Mouse (Mus musculus) forebrain, embryonic 13.5 days (tissue): ENCODE results near the gene Setx. TPM values are rescaled to one million over a fixed set of nuclear protein-coding genes. Genes with fewer than 3 reads are reported as not detected.

Experiments
- ATAC-seq: fragments of 200-750 bp; cut with Nextera tagmentation; 2 replicates; pipeline ENCODE4 v1.8.0; 2017
- H3K27ac ChIP-seq: fragments of 300-500 bp; sonication (generic); 2 replicates; pipeline ENCODE4 v1.5.1; 2015; ENCODE audit warnings: inconsistent platforms, mild to moderate bottlenecking, moderate library complexity
- H3K27me3 ChIP-seq: fragments of 300-500 bp; sonication (generic); 2 replicates; pipeline ENCODE4 v1.6.1; 2015; ENCODE audit warnings: mild to moderate bottlenecking, inconsistent platforms
- H3K36me3 ChIP-seq: fragments of 300-500 bp; sonication (generic); 2 replicates; pipeline ENCODE4 v1.6.1; 2015; ENCODE audit warnings: mild to moderate bottlenecking, inconsistent platforms; ENCODE audit not compliant: poor library complexity, severe bottlenecking
- H3K4me1 ChIP-seq: fragments of 300-500 bp; sonication (generic); 2 replicates; pipeline ENCODE4 v1.6.1; 2015; ENCODE audit warnings: inconsistent platforms
- H3K4me2 ChIP-seq: fragments of 300-500 bp; sonication (generic); 2 replicates; pipeline ENCODE4 v1.6.1; 2015; ENCODE audit warnings: inconsistent platforms, mild to moderate bottlenecking, moderate library complexity
- H3K4me3 ChIP-seq: fragments of 300-500 bp; sonication (generic); 2 replicates; pipeline ENCODE4 v1.5.1; 2015; ENCODE audit warnings: mild to moderate bottlenecking, inconsistent platforms
- H3K9ac ChIP-seq: fragments of 300-500 bp; sonication (generic); 2 replicates; pipeline ENCODE4 v1.6.1; 2015; ENCODE audit warnings: mild to moderate bottlenecking, inconsistent platforms
- H3K9me3 ChIP-seq: fragments of 300-500 bp; sonication (generic); replicated peaks from 2 replicates; pipeline ENCODE4 v1.6.1; 2016; ENCODE audit warnings: inconsistent platforms
- WGBS: fragments of 180-500 bp; shearing (Covaris S2); methylation state at CpG from one replicate; pipeline ENCODE4 v1.1.7; 2015; 5-methylcytosine and 5-hydroxymethylcytosine counted together
- polyA plus RNA-seq: library from polyadenylated mRNA; unstranded; fragments of >200 nt; fragmentation: Nextera tagmentation; extraction: Ambion mirVana; gene quantifications from 2 replicates; pipeline ENCODE4 v1.2.1, GENCODE M21; 2015

Gene Setx
- polyA plus RNA-seq, 1 experiment from 2014 or later, result 14.0 TPM

GRCm38 (mm10) chr2:29174887-29175286, 50.9 kb downstream of the Setx start:
- no peak for ATAC-seq
- WGBS, result 95% methylated on average over 3 of the region's 3 CpGs
- H3K27me3 ChIP-seq, result no peaks in the 10 kb centered on the region
- H3K4me3 ChIP-seq, result no peak overlapping the region
- no peak overlapping the region for H3K4me2 ChIP-seq
- no peaks in the 10 kb centered on the region for H3K9me3 ChIP-seq
- H3K9ac ChIP-seq, result no peak overlapping the region
- no peak overlapping the region for H3K27ac ChIP-seq
- peaks cover 87% of the 10 kb centered on the region for H3K36me3 ChIP-seq
- H3K4me1 ChIP-seq, result no peaks in the 10 kb centered on the region

DNA sequence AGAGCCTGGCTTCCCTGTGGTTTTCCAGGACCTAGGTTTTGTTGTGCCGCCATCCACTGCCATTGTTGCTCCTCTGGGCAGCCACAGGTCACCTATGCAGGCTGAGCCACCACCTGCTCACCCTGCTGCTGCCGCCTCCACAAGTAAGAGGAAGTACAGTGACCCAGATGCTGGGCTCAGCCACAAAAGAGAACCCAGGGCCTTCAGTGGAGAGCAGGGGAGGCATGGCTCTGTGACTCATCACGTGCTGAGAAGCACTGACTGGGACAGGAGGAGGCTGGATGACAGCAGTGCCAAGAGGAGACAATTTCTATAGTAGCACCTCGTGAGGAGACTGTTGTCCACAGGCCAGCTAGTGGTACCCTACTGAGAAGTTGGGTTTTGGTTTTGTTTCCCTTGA, 55.8 kb downstream of the Setx start:
- 86% methylated on average over 4 of the region's 4 CpGs for WGBS
- Histone ChIP-seq H3K9ac (no peak overlapping the region), H3K9me3 (no peaks in the 10 kb centered on the region), H3K4me2 (no peak overlapping the region), H3K36me3 (peaks cover 71% of the 10 kb centered on the region), H3K4me1 (no peaks in the 10 kb centered on the region), H3K27ac (no peak overlapping the region), H3K27me3 (no peaks in the 10 kb centered on the region), H3K4me3 (no peak overlapping the region)
- ATAC-seq, result no peak

- Histone ChIP-seq H3K4me3 (no peak overlapping the region), H3K9me3 (no peaks in the 10 kb centered on the region), H3K9ac (no peak overlapping the region), H3K27ac (no peak overlapping the region), H3K4me1 (no peaks in the 10 kb centered on the region), H3K36me3 (peaks cover 61% of the 10 kb centered on the region), H3K27me3 (no peaks in the 10 kb centered on the region), H3K4me2 (no peak overlapping the region)
- ATAC-seq, result no peak
- WGBS, result 85% methylated on average over 2 of the region's 2 CpGs
Measured at GRCm38 (mm10) chr2:29181111-29181510, 57.1 kb downstream of the Setx start.

DNA sequence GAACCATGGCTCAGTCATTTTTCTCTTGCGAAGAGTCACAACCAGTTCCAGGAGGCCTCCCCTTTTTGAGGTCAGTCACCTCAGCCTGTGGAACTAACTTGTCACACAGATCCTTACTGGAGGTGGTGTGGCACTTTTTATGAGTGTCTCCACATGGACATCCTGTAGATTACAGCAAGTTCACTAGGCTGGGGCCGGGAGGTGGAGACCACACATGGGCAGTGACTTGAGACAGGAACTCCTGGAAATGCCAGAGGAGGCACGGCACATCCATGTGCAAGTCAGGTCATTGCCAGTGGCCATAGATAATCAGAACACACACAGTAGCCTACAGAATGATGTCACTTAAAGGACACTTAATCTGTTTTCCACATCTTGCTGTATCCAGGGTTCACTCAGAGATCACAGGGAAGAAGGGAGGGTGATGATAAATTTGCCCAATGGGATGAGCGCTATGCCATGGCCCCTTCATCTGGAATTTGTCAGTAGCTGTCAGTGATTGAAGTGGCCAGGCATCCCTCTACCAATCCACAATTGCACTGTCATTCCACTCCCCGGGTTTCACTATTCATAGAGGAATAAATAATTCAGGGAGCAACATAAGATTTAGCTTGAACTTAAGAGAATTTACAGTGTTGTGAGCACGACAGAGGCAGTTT, 59.4 kb downstream of the Setx start:
- no peak overlapping the region for H3K4me3 ChIP-seq
- no peaks in the 10 kb centered on the region for H3K4me1 ChIP-seq
- ATAC-seq, result no peak
- no peaks in the 10 kb centered on the region for H3K27me3 ChIP-seq
- 86% methylated on average over 6 of the region's 6 CpGs for WGBS
- no peak overlapping the region for H3K27ac ChIP-seq
- peaks cover 39% of the 10 kb centered on the region for H3K36me3 ChIP-seq
- H3K9me3 ChIP-seq, result no peaks in the 10 kb centered on the region
- H3K9ac ChIP-seq, result no peak overlapping the region
- H3K4me2 ChIP-seq, result no peak overlapping the region

GRCm38 (mm10) chr2:29186209-29186608, 62.2 kb downstream of the Setx start:
- no peaks in the 10 kb centered on the region for H3K27me3 ChIP-seq
- no peak overlapping the region for H3K4me3 ChIP-seq
- WGBS, result 49% methylated on average over 6 of the region's 6 CpGs
- H3K4me1 ChIP-seq, result no peaks in the 10 kb centered on the region
- no peaks in the 10 kb centered on the region for H3K9me3 ChIP-seq
- H3K27ac ChIP-seq, result no peak overlapping the region
- ATAC-seq, result no peak
- H3K36me3 ChIP-seq, result peaks cover 11% of the 10 kb centered on the region
- no peak overlapping the region for H3K4me2 ChIP-seq
- no peak overlapping the region for H3K9ac ChIP-seq

- no peak overlapping the region for H3K4me2 ChIP-seq
- H3K4me3 ChIP-seq, result no peak overlapping the region
- peaks cover 10% of the 10 kb centered on the region for H3K4me1 ChIP-seq
- ATAC-seq, result no peak
- no peaks in the 10 kb centered on the region for H3K36me3 ChIP-seq
- H3K9ac ChIP-seq, result no peak overlapping the region
- H3K27me3 ChIP-seq, result peaks cover 16% of the 10 kb centered on the region
- no peak overlapping the region for H3K27ac ChIP-seq
- 87% methylated on average over 7 of the region's 7 CpGs for WGBS
- H3K9me3 ChIP-seq, result no peaks in the 10 kb centered on the region
Measured at GRCm38 (mm10) chr2:29190392-29190791, 66.4 kb downstream of the Setx start.

DNA sequence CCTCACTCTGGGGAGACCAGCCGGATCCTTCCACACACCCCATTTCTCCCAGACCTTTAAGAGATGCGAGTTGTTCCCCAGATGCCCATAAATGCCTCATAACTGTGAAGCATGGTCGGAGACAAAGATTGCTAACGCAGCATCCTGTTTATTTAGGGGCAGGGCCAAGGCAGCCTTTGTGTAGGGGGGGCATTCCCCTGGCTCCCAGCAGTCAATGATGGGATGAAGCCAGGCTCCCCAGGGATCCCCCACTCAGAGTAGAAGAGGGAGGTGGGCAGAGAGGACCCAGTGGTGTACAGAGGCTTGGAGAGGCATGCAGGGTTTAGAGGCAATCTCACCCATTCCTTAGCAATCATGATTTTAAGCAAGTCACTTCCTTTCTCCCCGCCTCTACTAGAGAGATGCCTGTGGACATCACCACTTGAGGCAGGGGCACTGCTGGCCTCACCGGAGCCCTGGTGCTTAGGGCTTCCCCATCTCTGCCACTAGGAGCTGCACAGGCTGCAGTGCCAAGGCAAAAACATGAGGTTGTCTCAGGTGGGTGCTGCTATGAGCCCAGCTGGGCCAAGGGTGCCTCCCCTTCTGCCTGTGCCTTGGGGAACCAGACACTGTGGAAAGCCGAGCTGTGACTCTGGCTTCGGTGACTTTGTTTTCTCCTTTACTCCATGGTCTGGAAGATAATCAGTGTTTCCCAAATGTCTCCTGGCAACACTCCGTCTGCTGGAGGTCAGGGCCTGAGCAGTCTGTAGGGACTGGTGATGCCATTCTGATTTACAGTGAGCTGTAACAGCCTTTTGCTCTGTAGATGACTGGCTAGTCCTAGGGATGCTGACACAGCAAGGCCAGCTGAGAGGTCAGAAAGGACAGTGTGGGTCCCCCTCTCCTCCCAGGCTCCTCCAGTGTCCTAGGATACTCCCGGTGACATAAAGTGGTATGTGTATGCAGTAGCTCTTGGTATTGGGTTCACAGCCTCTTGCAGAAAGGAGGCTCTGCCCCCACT, 67.5 kb downstream of the Setx start:
- Histone ChIP-seq H3K27ac (no peak overlapping the region), H3K4me3 (no peak overlapping the region), H3K36me3 (no peaks in the 10 kb centered on the region), H3K4me1 (peaks cover 11% of the 10 kb centered on the region), H3K9ac (no peak overlapping the region), H3K27me3 (peaks cover 27% of the 10 kb centered on the region), H3K4me2 (no peak overlapping the region), H3K9me3 (no peaks in the 10 kb centered on the region)
- 78% methylated on average over 10 of the region's 10 CpGs for WGBS
- no peak for ATAC-seq

DNA sequence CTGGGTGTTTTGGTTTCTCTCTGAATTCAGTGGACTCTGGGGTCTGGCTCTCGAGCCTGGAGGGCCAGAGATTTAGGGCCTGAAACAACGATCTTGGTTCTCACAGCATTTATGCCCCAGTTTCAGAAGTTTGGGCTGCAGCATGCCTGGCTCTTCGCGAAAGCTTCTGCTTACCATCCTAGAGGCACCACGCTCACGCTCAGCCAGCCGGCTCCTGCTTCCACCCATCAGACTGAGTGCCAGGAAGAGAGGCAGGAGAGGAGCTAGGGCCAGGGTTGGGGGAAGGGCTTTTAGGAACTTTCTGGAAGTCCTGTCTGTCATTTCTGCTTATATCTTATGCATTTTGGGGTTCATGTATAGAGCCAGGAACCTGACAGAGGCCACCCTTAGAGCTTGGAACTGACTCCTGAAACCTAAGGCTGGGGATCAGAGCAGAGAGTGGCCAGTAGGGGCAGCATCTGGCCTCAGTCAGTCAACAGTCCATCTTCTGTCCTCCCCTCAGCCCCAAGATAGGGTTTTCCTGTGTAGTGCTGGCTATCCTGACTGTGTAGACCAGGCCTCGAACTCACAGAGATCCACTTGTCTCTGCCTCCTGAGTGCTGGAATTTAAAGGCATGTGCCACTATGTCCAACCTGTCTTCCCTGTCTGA, 68.8 kb downstream of the Setx start:
- no peak for ATAC-seq
- WGBS, result 88% methylated on average over 8 of the region's 8 CpGs
- H3K9ac ChIP-seq, result no peak overlapping the region

DNA sequence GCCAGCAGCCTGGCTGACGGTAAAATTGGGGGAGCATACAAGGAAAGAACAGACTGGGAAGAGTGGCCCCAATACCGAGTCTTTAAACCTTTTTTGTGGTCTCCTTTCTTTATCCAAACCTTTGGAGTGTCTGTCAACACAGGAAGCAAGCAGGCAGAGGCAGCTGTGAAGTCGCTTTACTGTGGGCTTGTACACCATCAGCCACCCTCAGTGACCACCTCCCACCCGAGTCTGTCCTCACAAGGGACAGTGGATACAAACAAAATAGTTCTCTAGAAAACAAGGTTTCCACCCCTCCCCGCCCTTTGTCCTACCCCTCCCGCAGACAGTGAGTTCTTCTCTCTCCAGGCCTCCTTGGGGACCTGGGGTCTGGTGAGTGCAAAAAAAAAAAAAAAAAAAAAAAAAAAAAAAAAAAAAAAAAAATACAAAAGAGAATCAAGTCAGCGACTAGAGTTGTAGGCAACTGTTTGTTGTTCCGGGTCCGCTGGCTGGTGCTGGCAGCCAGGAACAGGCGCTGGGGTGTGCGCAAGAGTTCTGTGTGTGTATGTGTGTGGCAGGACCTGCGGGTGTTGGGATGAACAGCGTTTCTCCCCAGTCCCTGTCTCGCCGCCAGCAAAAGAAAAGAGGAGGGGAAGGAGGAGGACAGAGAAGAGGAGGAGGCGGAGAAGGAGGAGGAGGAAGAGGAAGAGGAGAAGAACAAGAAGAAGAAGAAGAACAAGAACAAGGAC, 70.0 kb downstream of the Setx start:
- peak; percentile 39; the same call in 1 of the 2 replicates for ATAC-seq
- peaks cover 11% of the 10 kb centered on the region for H3K4me1 ChIP-seq
- H3K4me3 ChIP-seq, result peak overlapping the region; percentile 50
- H3K27ac ChIP-seq, result no peak overlapping the region
- H3K9ac ChIP-seq, result peak overlapping the region; percentile 68
- H3K36me3 ChIP-seq, result no peaks in the 10 kb centered on the region
- H3K4me2 ChIP-seq, result peak overlapping the region; percentile 97
- WGBS, result 14% methylated on average over 16 of the region's 16 CpGs
- no peaks in the 10 kb centered on the region for H3K9me3 ChIP-seq
- H3K27me3 ChIP-seq, result peaks cover 51% of the 10 kb centered on the region

More for the DNA sequence above, 68.8 kb downstream of the Setx start:
- Histone ChIP-seq H3K9me3 (no peaks in the 10 kb centered on the region), H3K27me3 (peaks cover 39% of the 10 kb centered on the region), H3K4me1 (peaks cover 11% of the 10 kb centered on the region), H3K4me3 (no peak overlapping the region), H3K36me3 (no peaks in the 10 kb centered on the region), H3K27ac (no peak overlapping the region), H3K4me2 (no peak overlapping the region)

- Histone ChIP-seq H3K27me3 (peaks cover 54% of the 10 kb centered on the region), H3K9me3 (no peaks in the 10 kb centered on the region), H3K9ac (peak overlapping the region; percentile 68), H3K27ac (no peak overlapping the region), H3K4me3 (peak overlapping the region; percentile 50), H3K36me3 (no peaks in the 10 kb centered on the region), H3K4me2 (peak overlapping the region; percentile 97), H3K4me1 (peaks cover 11% of the 10 kb centered on the region)
- peak; percentile 61; the same call in 1 of the 2 replicates for ATAC-seq
- 1% methylated on average over 61 of the region's 61 CpGs for WGBS
Measured at GRCm38 (mm10) chr2:29194547-29195463, 70.8 kb downstream of the Setx start.

GRCm38 (mm10) chr2:29196844-29197243, 72.9 kb downstream of the Setx start:
- no peak overlapping the region for H3K27ac ChIP-seq
- no peak overlapping the region for H3K4me3 ChIP-seq
- no peaks in the 10 kb centered on the region for H3K36me3 ChIP-seq
- no peaks in the 10 kb centered on the region for H3K9me3 ChIP-seq
- peaks cover 58% of the 10 kb centered on the region for H3K27me3 ChIP-seq
- no peak for ATAC-seq
- WGBS, result 76% methylated on average over 12 of the region's 12 CpGs
- no peak overlapping the region for H3K4me2 ChIP-seq
- peaks cover 11% of the 10 kb centered on the region for H3K4me1 ChIP-seq
- no peak overlapping the region for H3K9ac ChIP-seq
